Mouse (Mus musculus): ENCODE measurements around the gene Olfr560.
A peak's percentile ranks its signal among the peaks of the same experiment; 100 is the strongest.

Olfr560 gene

GRCm38 (mm10) chr7:102759266-102759665 lies at the start of gene Olfr560, which contains the start of gene Olfr78:
Olfr560 (minus strand) TSS chr7:102759366.
Olfr78 (minus strand) TSS chr7:102759471.
- no peak for DNase-seq (ENCODE audit: low read depth)

DNA sequence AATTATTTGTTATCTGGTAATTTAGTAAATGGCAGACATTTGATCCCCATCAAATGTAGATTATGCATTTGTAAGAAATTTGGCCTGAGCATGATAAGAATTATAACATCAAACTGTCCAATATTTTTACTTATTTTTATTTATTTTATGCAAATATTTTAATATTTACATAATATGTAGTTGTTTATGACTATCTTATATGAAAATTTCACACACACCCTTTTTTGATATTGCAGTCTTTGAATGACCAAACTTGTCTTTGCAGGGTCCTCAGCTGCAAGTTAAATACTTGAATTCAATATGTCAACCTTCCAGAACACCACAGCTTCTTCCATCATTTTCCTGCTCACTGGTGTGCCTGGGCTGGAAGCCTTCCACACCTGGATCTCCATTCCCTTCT lies 44.0 kb upstream of the Olfr560 start, which contains the start of gene Olfr564:
Gene Olfr564 (plus strand): TSS at position 301 of the 400 bp plus-strand sequence.
- DNase-seq (ENCODE audit: low read depth), result no peak

DNA sequence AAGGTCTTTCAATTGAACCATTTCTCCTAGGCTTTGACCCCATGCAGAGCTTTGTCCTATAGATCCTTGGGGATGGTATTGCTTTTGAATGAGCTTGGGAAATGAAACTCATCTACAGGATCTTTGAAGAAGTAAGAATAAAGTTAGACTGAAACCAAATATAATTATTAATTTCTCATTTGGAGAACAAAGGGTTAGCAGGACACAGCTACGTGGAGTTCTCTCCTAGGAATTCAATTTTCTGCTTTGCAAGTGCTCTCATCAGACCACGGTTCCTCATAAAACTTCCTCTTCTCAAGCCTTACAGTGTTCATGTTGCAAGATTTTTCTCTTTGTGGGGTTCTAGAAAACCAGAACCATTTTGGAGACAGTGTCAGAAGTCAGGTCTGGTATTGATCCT lies 11.8 kb upstream of the Olfr560 start, which contains the start of gene Olfr561:
Gene Olfr561 (plus strand): TSS at position 301 of the 400 bp plus-strand sequence.
- DNase-seq (ENCODE audit: low read depth), result no peak

DNA sequence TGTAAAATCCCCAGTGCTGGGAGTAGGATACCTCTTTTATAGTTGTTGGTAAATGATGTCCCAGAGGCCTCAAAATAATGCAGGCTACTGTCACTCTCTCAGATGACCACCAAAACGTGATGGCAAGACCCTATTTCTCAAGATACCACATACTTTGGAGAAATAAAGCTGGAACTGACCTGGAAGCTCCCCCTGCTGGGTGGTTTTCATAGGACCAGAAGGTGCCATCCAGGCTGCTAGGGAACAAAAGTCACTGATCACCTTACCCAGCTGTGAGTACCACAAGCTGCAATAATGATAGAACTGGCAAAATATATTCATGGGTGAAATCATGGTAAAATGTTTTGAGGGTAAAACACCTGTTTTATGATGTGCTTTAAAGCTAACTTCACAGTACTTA lies 7.1 kb downstream of the Olfr560 start:
- DNase-seq (ENCODE audit: low read depth), result peak; percentile 2

DNA sequence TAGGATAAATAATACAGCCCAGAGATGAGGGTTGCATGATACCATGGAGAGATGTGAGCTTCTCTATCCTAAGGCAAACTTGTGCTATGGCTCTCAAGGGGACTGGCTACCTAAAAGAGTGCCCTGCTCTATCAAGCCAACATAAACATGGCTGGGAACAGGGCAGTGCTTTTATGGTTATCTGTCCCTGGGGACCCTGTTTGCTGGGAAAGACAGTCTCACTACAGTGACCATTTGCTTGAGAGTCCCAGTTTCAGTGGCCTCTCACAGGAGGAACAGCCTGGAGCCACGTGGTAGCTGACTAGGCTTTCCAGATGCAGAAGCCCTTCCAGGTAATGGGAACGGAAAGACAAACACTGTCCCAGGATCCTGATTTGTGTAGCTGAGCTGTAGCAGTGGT lies 21.5 kb downstream of the Olfr560 start:
- no peak for DNase-seq (ENCODE audit: low read depth)

- DNase-seq (ENCODE audit: low read depth), result no peak
These were observed 25.4 kb downstream of the Olfr560 start for GRCm38 (mm10) chr7:102733793-102734192.

DNA sequence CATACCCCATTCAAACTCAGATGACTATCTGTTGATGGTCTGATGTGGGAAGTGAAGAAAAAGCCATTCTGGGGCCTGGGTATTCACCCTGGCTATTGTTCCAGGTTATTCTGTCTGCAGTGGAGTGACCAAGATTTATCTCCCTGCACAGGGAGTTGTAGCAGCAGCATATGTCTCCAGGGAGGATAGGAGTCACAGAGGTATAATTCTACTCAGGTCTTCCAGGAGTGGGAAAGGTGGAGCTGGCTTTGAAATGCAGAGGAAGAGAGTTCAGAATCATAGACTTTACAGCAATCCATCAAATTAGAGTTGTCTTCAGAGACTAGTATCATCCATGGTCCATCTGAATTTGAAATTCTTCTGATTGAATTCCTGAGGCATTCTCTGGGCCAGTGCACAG lies 31.8 kb downstream of the Olfr560 start, which contains the start of gene Olfr559:
Gene Olfr559 (minus strand): TSS at position 101 of the 400 bp plus-strand sequence.
- no peak for DNase-seq (ENCODE audit: low read depth)

- DNase-seq (ENCODE audit: low read depth), result no peak
These were observed 40.2 kb downstream of the Olfr560 start, which contains the start of gene Olfr33 for GRCm38 (mm10) chr7:102718970-102719369. Olfr33 (minus strand) TSS chr7:102719070.

DNA sequence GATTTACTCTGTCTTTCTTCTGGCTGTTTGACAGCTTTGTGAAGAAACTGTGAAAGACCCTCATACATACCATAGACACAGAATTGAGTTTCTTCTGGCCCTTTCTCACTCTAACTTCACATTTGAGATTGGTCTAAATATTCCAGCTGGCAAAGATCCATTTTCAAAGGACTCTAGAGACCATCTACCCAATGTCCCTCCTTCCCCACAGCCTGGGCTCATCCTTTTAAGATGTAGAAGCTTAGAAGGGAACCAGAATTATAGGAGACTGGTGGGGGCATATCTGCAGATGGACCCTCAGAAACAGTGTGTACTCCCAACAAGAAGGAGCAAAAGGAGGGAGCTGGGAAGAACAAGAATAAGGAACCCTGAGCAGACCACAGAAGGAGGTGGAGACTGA lies 57.3 kb downstream of the Olfr560 start, which contains the start of gene Olfr558:
Gene Olfr558 (plus strand): TSS at position 301 of the 400 bp plus-strand sequence.
- DNase-seq (ENCODE audit: low read depth), result no peak
